In the genomic region with DNA sequence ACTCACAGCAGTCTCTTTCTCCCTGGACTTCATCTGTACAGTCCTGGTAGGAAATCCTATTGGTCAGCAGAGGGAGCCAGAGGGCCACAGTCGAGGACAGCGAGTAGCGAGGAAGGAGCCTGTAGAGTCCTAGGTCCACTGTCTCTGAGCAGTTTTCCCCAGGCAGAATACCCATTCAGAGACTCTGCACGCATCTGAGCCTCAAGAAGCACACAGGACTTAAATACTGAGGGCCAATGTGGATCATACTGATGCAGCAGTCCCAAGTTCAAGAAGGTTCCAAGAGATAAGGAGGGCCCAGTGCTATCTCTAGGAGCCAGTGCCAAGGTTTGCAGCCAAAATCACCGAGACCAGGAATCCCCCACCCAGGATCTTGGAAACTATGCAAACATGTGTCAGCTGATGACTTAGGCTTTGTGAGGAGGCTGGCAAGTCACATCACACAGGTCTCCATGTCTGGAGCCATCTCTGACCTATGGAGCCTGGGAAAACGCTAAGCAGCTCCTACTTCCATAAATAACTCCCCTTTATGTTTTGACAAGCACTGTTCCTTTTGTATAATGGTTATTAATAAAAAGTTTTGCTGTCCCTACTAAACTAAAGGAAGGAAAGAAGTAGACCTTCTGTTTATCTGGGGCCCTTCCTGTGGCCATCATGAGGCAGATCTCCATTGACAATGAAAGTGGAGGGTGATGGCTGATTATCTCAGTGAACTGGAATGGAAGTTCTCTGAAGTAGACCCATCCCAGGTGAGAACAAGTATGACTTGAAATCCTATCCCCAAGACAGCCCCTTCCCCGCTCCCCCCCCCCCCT, we compare ENCODE assay signal across 8 mouse cellular contexts. TPM values are rescaled to one million over a fixed set of nuclear protein-coding genes. Genes with fewer than 3 reads are reported as not detected.
DNase-seq lines count a peak whose midpoint lies in the region; ATAC-seq lines count a peak whose summit lies in the region.

No protein-coding gene starts in this region.

- peak overlapping the region; percentile 11 for H3K4me3 ChIP-seq in forebrain, embryonic 10.5 days
- H3K4me3 ChIP-seq in heart, embryonic 15.5 days, result no peak overlapping the region
- peak overlapping the region; percentile 89 for H3K4me3 ChIP-seq in liver, embryonic 13.5 days (replicated peaks)
- H3K4me3 ChIP-seq in stomach, embryonic 14.5 days (ENCODE audit: low read depth, low read length), result no peak overlapping the region

- 0 out of 2 replicates have a peak overlapping the region, but pooled peaks have one; percentile 6 for H3K4me2 ChIP-seq in heart, embryonic 15.5 days
- H3K4me2 ChIP-seq in liver, embryonic 13.5 days, result peak overlapping the region; percentile 85
- no peak overlapping the region for H3K4me2 ChIP-seq in stomach, embryonic 14.5 days (replicated peaks; ENCODE audit: low read depth, low read length)

- peaks cover 81% of the 10 kb centered on the region for H3K36me3 ChIP-seq in forebrain, embryonic 10.5 days (replicated peaks)
- no peaks in the 10 kb centered on the region for H3K36me3 ChIP-seq in heart, embryonic 15.5 days
- H3K36me3 ChIP-seq in liver, embryonic 13.5 days, result peaks cover 85% of the 10 kb centered on the region
- peaks cover 4% of the 10 kb centered on the region; the same call in 1 of the 2 replicates for H3K36me3 ChIP-seq in stomach, embryonic 14.5 days (ENCODE audit: control insufficient read depth, insufficient read depth, low read length)

- WGBS in forebrain, embryonic 10.5 days, result 36% methylated on average over 7 of the region's 7 CpGs
- 23% methylated on average over 7 of the region's 7 CpGs for WGBS in heart, embryonic 15.5 days
- WGBS in liver, embryonic 13.5 days (ENCODE audit: insufficient replicate concordance), result 11% methylated on average over 7 of the region's 7 CpGs
- 26% methylated on average over 7 of the region's 7 CpGs for WGBS in stomach, embryonic 14.5 days

- H3K9me3 ChIP-seq in forebrain, embryonic 10.5 days, result no peaks in the 10 kb centered on the region
- no peaks in the 10 kb centered on the region for H3K9me3 ChIP-seq in heart, embryonic 15.5 days (replicated peaks)
- no peaks in the 10 kb centered on the region for H3K9me3 ChIP-seq in liver, embryonic 13.5 days (replicated peaks)
- H3K9me3 ChIP-seq in stomach, embryonic 14.5 days (ENCODE audit: control insufficient read depth, low read depth, low read length), result no peaks in the 10 kb centered on the region

- peaks cover 52% of the 10 kb centered on the region for H3K4me1 ChIP-seq in forebrain, embryonic 10.5 days
- H3K4me1 ChIP-seq in heart, embryonic 15.5 days (replicated peaks), result peaks cover 39% of the 10 kb centered on the region
- peaks cover 90% of the 10 kb centered on the region for H3K4me1 ChIP-seq in liver, embryonic 13.5 days (replicated peaks)
- peaks cover 12% of the 10 kb centered on the region for H3K4me1 ChIP-seq in stomach, embryonic 14.5 days (ENCODE audit: control insufficient read depth, insufficient read depth, low read length)

- H3K9ac ChIP-seq in heart, embryonic 15.5 days, result no peak overlapping the region
- H3K9ac ChIP-seq in liver, embryonic 13.5 days, result peak overlapping the region; percentile 94
- no peak overlapping the region for H3K9ac ChIP-seq in stomach, embryonic 14.5 days (replicated peaks; ENCODE audit: low read depth, low read length)

- ATAC-seq in heart, embryonic 15.5 days (replicated peaks; ENCODE audit: insufficient number of reproducible peaks, insufficient read depth, low FRiP score, low read depth), result peak; percentile 82
- peak; percentile 91 for ATAC-seq in liver, embryonic 13.5 days (ENCODE audit: low read depth)
- peak; percentile 77; the same call in 1 of the 2 replicates for ATAC-seq in stomach, embryonic 14.5 days (ENCODE audit: insufficient number of reproducible peaks, insufficient read depth, low FRiP score, low read depth)

- peak; percentile 37 to 44 for DNase-seq in CD8-positive naive resting alpha-beta T cell, adult 2 months (ENCODE audit: low read depth in 2 of 2, low spot score in 2 of 2)
- DNase-seq in c-Kit-positive CD71-negative TER-119-negative erythroid progenitor cells, embryonic 14.5 days (ENCODE audit: low read depth), result peak; percentile 87
- DNase-seq in forebrain, embryonic 10.5 days (ENCODE audit: extremely low spot score, low spot score), result peak; percentile 77
- peak; percentile 91 for DNase-seq in kidney, postnatal 14 days
- peak; percentile 92 for DNase-seq in liver, embryonic 13.5 days
- peak; percentile 76 for DNase-seq in neural tube, embryonic 10.5 days (ENCODE audit: extremely low spot score, low spot score)

- no peaks in the 10 kb centered on the region for H3K27me3 ChIP-seq in forebrain, embryonic 10.5 days (ENCODE audit: poor library complexity, severe bottlenecking)
- H3K27me3 ChIP-seq in heart, embryonic 15.5 days, result no peaks in the 10 kb centered on the region
- no peaks in the 10 kb centered on the region for H3K27me3 ChIP-seq in liver, embryonic 13.5 days
- H3K27me3 ChIP-seq in stomach, embryonic 14.5 days (ENCODE audit: control insufficient read depth, insufficient read depth, low read length), result no peaks in the 10 kb centered on the region

- peak overlapping the region; percentile 54 for H3K27ac ChIP-seq in forebrain, embryonic 10.5 days
- H3K27ac ChIP-seq in heart, embryonic 15.5 days, result 0 out of 2 replicates have a peak overlapping the region, but pooled peaks have one; percentile 16
- H3K27ac ChIP-seq in liver, embryonic 13.5 days, result peak overlapping the region; percentile 99
- no peak overlapping the region for H3K27ac ChIP-seq in stomach, embryonic 14.5 days (ENCODE audit: low read length)

RNA-seq across cellular contexts. Expression of a gene that starts 23.2 kb away (rescaled TPM):
- 7.9 and 8.8 TPM in 2 replicates for polyA plus RNA-seq in forebrain, embryonic 10.5 days (2016; fragmentation: Nextera tagmentation; extraction: Ambion mirVana)
- polyA plus RNA-seq in heart, embryonic 15.5 days (2015; fragmentation: Nextera tagmentation; extraction: Ambion mirVana), result 12.9 and 18.8 TPM in 2 replicates
- 456 and 511 TPM in 2 replicates for polyA plus RNA-seq in liver, embryonic 13.5 days (2015; fragmentation: Nextera tagmentation; extraction: Ambion mirVana)
- 7.1 and 7.2 TPM in 2 replicates for polyA plus RNA-seq in stomach, embryonic 14.5 days (2014; fragmentation: Nextera tagmentation; extraction: Ambion mirVana)

RNA-seq across cellular contexts. Expression of a gene that starts 49.5 kb away (rescaled TPM):
- 14.4 and 14.9 TPM in 2 replicates for polyA plus RNA-seq in forebrain, embryonic 10.5 days (2016; fragmentation: Nextera tagmentation; extraction: Ambion mirVana)
- 9.2 and 11.1 TPM in 2 replicates for polyA plus RNA-seq in heart, embryonic 15.5 days (2015; fragmentation: Nextera tagmentation; extraction: Ambion mirVana)
- 3.7 and 3.8 TPM in 2 replicates for polyA plus RNA-seq in liver, embryonic 13.5 days (2015; fragmentation: Nextera tagmentation; extraction: Ambion mirVana)
- polyA plus RNA-seq in stomach, embryonic 14.5 days (2014; fragmentation: Nextera tagmentation; extraction: Ambion mirVana), result 17.3 and 20.9 TPM in 2 replicates

RNA-seq across cellular contexts. Expression of a gene that starts 52.0 kb away (rescaled TPM):
- polyA plus RNA-seq in forebrain, embryonic 10.5 days (2016; fragmentation: Nextera tagmentation; extraction: Ambion mirVana), result 49.9 TPM in 2 replicates
- 3.0 and 3.7 TPM in 2 replicates for polyA plus RNA-seq in heart, embryonic 15.5 days (2015; fragmentation: Nextera tagmentation; extraction: Ambion mirVana)
- 1.6 and 1.8 TPM in 2 replicates for polyA plus RNA-seq in liver, embryonic 13.5 days (2015; fragmentation: Nextera tagmentation; extraction: Ambion mirVana)
- polyA plus RNA-seq in stomach, embryonic 14.5 days (2014; fragmentation: Nextera tagmentation; extraction: Ambion mirVana), result 4.2 and 4.5 TPM in 2 replicates

Comparison
In these comparisons a context has a peak if more than half of its experiments do, and no peak if none do; other contexts are left out.
1. DNase-seq: peak in every context shown above with its lines; median percentile 92 in liver, embryonic 13.5 days; 91 in kidney, postnatal 14 days; 87 in c-Kit-positive CD71-negative TER-119-negative erythroid progenitor cells, embryonic 14.5 days; 77 in forebrain, embryonic 10.5 days; 76 in neural tube, embryonic 10.5 days; 40 in CD8-positive naive resting alpha-beta T cell, adult 2 months.
2. H3K4me3 ChIP-seq: peak in forebrain, embryonic 10.5 days (single experiment) and liver, embryonic 13.5 days (single experiment); none in heart, embryonic 15.5 days (single experiment) and stomach, embryonic 14.5 days (single experiment).
3. RNA of a gene that starts 23.2 kb away (polyA plus RNA-seq): 456 to 511 TPM in liver, embryonic 13.5 days; 12.9 to 18.8 TPM in heart, embryonic 15.5 days, 7.9 to 8.8 TPM in forebrain, embryonic 10.5 days and 7.1 to 7.2 TPM in stomach, embryonic 14.5 days; every median in the first group is over 10 times any median in the second.
4. Peak in every context shown above with its lines, with median percentiles within 50 percentile points of each other: ATAC-seq.